Mouse (Mus musculus): Measurements from ENCODE around the gene Nrm.
A peak's percentile ranks its signal among the peaks of the same experiment; 100 is the strongest.
"Not testable (repeated sequence)": the region's sequence is repeated elsewhere in the genome, so short reads cannot be mapped to it uniquely, and the experiment has no call there.

Gene Nrm

DNA sequence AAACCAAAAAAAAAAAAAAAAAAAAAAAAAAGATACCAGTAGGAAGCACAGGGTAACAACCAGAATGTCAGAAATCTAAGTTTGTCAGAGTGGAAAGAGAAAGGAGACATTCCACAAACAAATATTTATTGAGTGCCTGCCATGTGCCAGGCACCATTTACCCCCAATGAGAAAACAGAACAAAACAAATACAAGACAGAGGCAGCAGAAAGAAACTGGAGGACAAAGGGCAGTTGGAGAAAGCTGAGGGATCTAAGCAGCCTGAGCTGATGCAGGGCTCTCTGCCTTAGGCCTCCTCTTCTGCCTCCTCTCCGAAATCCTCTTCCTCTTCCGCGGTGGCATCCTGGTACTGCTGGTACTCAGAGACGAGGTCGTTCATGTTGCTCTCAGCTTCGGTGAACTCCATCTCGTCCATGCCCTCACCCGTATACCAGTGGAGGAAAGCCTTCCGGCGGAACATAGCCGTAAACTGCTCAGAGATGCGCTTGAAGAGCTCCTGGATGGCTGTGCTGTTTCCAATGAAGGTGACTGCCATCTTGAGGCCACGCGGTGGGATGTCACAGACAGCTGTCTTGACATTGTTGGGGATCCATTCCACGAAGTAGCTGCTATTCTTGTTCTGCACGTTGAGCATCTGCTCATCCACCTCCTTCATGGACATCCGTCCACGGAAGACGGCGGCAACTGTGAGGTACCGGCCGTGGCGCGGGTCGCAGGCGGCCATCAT is 26.3 kb upstream of the Nrm start:
- DNase-seq (ENCODE audit: low spot score), result no peak

DNA sequence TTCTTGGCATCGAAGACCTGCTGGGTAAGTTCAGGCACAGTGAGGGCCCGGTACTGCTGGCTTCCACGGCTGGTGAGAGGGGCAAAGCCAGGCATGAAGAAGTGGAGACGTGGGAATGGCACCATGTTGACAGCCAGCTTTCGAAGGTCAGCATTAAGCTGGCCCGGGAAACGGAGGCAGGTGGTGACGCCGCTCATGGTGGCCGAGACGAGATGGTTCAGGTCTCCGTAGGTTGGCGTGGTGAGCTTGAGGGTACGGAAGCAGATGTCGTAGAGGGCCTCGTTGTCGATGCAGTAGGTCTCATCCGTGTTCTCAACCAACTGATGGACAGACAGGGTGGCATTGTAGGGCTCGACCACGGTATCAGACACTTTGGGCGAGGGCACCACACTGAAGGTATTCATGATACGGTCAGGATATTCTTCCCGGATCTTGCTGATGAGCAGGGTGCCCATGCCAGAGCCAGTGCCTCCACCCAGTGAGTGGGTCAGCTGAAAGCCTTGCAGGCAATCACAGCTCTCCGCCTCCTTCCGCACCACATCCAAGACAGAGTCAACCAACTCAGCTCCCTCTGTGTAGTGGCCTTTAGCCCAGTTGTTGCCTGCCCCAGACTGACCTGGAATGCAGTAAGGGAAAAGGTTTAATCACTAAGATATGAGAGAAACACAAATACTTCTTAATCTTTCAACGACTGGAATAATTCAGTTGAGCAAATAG is 25.5 kb upstream of the Nrm start:
- DNase-seq (ENCODE audit: low spot score), result no peak

DNA sequence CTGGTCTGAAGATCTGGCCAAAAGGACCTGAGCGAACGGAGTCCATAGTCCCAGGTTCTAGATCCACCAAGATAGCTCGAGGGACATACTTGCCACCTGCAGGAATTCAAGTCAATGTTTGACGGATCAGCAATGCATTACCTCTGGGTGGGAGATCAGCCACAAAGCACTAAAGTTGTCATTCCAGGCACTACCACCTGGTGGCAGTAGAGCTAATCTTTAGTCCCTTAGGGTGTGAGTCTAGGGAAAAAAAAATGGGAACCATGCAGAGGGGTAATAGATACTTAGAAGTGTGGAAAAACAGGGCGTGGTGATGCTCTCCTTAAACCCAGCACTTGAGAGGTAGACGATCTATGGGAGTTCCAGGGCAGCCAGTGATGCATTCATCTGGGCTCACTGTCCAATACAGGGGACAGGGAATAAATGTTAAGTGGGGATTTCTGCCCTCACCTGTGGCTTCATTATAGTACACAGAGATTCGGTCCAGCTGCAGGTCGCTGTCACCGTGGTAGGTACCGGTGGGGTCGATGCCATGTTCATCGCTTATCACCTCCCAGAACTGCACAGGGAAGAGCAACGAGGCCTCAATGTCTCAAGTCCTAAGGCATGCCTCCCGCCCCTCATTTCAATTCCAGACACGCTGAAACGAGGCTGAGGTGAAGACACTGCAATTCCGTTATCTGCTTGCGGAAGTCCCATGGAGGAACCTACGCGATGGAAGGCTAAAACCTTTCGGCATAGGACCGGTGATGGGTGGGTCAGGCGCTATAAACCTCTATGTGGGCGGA is 24.7 kb upstream of the Nrm start:
- DNase-seq (ENCODE audit: low spot score), result peak; percentile 75

DNA sequence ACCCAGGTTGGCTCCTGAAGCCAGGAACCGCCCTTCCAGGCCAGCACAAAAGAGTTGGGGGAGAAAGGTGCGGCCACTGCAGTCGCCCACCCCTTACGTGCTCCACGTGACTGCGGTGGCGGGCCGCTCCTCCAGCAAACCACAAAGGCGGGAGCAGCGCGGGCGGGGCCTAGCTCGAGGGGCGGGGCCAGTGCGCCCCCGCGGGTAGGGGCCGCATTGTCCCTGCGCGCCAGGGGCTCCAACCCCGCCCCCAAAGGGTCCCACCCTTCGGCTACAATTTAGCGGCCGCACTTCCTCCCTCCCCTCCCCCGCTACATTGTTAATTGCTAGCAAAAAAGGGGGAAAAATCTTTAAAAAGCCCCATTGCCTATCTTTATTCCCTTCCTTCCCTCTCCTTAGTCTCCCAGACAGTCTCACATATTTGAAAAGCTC is 24.1 kb upstream of the Nrm start:
- peak; percentile 74 for DNase-seq (ENCODE audit: low spot score)

DNA sequence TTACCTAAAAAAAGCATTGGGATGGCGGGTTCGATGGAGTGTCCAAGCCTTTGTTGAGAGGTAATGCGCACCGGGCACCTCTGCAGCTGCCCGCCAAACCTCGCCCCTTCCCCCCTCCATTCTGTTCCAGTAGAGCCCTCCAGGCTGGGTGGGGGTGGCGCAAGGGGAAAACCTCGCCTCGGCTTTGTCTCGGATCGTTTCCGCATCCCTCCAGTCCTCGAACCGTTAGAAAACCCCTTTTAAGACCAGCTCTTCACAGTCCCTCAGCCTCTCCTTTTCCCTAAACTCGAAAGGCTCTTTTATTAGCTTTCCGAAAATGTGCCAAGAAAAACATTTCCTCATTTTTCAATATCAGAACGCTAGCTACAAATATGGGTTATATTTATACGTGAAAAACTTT is 23.6 kb upstream of the Nrm start:
- DNase-seq (ENCODE audit: low spot score), result no peak

DNA sequence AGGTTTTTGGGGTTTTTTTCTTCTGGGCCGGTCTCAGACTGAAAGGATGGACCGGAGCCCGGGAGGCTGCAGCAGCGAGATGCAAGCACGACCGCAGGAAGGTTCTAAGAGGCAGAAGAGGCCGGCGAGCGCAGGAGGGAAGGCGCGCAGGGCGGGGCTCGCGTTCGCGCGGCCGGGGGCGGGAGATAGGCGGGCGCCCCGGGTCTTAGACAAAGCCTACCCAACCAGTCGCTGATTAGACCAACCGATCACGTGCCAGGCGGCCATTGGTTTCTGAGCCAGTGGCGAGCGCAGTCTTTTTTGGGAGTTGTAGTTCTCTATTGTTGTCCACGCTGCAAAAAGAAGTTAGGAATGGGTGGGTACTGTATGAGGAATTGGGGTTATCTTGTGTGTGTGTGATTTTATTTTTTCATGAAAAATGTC is 23.0 kb upstream of the Nrm start, which contains the start of gene Tubb5:
TSS of gene Tubb5 (minus strand) at position 185 of the 423 bp plus-strand sequence.
- DNase-seq (ENCODE audit: low spot score), result peak; percentile 92

DNA sequence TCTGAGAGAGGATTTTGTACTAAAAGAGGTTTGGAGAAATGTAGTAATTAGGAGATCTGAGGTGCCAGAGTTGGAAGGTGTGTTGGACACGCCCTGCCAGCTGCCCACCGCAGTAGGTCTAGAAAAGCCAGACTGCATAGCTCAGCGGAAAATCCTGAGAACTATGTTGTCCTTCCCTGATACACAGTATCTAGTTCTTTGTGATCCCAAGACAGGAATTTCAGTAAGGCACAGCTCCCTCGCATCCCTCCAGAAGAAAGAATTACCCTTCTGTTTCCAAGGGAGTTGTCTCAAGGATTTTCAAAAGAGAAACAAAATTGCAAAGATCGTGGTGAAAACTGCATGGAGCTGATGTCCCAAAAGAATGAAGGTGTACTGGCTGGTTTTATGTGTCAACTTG is 22.5 kb upstream of the Nrm start:
- DNase-seq (ENCODE audit: low spot score), result no peak

DNA sequence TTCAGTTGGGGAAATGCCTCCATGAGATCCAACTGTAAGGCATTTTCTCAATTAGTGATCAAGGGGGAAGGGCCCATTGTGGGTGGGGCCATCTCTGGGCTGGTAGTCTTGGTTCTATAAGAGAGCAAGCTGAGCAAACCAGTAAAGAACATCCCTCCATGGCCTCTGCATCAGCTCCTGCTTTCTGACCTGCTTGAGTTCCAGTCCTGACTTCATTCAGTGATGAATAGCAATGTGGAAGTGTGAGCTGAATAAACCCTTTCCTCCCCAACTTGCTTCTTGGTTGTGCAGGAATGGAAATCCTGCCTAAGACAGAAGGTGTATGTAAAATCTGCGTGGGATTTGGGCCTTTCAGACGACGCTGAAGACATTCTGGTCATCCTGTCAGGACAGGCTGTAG is 22.1 kb upstream of the Nrm start:
- DNase-seq (ENCODE audit: low spot score), result not testable (repeated sequence)

DNA sequence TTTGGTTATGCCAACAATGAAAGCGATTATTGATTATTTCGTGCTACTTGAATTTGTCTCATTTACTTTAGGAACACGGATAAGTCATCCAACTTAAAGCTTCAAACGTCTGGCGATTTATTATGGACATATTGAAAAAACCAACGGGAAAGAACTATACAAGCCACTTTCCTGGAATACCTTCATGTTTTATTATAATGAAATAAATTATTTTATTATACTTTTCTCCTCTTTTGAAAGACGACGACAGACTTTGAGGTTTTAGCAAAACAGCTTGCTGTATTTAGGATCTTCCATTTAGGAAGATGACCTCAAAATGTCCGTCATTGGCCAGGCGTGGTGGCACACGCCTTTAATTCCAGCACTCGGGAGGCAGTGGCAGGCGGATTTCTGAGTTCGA is 20.6 kb upstream of the Nrm start:
- DNase-seq (ENCODE audit: low spot score), result no peak

DNA sequence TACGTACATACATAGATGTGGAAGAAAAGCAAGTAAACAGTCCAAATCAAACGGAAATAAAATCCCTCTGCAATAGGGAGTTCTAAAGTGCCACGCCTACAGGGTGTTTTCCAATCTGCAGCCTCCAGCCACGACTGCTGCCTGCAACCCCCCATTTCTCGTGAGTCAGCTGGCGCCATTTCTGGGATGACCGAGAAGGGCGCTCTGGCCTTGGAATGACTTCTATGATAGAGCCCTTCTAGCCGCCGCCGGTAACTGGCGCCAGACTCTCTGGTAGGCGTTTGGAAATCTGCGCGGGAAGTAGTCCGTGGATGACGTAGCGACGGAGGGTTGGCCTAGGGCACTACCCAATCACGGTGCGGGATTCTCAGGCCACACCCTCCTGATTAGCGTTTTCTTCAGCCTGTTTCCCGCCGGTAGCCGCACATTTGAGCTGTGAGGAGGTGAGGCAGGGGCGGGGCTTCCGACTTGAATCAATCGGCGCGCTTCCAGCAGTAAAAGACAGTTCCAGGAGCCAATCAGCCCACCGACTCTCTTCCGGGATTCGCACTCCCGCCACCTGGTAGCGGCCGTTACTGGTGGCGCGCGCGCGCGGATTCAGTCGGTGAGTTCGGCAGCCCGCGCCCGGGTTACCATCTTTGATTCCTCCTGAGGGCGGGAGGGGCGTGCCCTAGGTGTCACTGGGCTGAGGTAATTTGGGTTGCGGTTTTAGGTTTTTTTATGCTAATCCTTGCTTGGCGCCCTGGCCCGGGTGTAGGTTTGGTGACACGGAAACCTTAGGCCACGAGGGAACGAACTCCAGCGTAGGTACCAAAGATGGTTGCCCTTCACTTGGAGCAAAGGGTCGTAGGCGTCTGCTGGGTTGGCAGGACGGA is 19.8 kb upstream of the Nrm start, which contains the start of gene Mdc1:
TSS of gene Mdc1 (plus strand) at position 440 of the 875 bp plus-strand sequence.
- peak; percentile 96 for DNase-seq (ENCODE audit: low spot score)

DNA sequence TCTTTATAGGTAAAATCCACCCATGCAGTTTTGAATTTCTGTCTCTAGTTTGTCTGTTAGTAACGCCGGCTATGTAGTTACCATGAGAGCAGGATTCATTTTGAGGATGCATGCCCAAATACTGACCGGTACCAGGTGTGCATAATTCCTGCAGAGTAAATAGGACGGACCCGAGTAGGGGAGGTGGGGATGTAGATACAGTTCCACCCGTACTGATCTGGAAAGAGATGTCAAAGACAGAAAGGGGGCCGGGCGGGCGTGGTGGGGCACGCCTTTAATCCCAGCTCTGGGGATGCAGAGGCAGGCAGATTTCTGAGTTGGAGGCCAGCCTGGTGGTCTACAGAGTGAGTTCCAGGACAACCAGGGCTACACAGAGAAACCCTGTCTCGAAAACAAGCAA is 19.1 kb upstream of the Nrm start:
- no peak for DNase-seq (ENCODE audit: low spot score)

DNA sequence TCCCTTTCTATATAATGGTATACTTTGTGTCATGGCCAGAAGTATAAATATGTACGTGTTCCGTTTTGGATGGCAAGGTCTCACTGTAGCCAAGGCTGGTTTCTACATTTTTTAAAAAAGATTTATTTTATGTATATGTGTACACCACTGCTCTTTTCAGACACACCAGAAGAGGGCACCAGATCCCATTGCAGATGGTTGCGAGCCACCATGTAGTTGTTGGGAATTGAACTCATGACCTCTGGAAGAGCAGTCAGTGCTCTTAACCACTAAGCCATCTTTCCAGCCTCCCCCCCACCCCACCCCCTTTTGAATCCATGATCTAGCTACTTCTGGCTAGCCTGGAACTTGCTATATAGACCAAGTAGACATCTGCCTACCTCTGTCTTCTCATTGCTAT is 17.6 kb upstream of the Nrm start:
- DNase-seq (ENCODE audit: low spot score), result no peak

DNA sequence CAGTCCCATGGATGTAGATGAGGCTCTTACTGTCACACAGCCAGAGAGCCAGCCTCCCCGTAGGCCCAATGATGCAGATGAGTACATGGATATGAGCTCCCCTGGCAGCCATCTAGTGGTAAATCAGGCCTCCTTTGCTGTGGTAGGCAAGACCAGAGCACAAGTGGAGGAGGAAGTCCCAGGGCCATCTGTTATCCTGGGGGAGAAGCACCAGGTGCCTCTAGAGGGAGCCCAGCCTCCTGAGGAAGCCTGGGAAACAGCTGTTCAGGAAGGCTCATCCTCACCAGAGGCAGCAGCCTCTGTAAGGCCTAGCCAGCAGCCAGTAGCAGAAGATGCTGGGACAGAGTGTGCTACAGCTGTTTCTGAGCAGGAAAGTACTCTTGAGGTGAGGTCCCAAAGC is 13.0 kb upstream of the Nrm start:
- DNase-seq (ENCODE audit: low spot score), result no peak

DNA sequence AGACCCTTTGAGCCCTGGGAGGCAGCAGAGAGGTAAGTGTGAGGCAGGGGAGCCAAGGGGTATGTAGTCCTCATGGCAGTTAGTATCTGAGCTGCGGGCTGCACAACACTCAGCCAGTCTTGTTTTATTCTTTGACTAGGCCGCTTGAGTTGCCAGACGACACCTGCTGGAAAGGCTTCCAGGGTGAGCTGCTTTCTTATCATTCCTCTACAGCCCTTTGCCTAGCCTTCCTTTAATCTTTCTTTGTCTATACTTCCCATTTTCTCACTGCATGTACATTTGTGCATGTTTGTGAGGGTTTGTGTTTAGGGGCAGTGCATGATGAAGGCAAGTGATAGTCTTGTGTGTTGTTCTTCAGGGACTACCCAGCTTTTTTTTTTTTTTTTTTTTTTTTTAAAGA is 10.1 kb upstream of the Nrm start:
- DNase-seq (ENCODE audit: low spot score), result no peak

DNA sequence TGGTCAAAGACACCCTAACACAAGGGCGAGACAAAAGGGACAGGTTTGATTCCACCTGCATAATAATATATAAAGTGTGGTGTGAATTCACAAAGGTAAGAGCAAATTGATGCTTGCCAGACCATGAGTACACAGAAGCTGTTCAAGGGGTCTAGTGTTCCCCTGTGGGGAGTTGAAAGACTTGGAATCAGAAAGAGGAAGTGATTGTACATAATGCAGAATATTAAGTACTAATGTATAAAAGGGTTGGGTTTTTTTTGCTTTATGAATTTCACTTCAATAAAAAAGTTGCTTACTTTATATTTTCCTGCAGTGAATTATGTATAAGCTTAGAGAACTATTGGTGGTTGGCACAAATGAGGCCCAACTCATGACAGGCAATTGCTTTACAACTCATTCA is 1.7 kb upstream of the Nrm start:
- no peak for DNase-seq (ENCODE audit: low spot score)

DNA sequence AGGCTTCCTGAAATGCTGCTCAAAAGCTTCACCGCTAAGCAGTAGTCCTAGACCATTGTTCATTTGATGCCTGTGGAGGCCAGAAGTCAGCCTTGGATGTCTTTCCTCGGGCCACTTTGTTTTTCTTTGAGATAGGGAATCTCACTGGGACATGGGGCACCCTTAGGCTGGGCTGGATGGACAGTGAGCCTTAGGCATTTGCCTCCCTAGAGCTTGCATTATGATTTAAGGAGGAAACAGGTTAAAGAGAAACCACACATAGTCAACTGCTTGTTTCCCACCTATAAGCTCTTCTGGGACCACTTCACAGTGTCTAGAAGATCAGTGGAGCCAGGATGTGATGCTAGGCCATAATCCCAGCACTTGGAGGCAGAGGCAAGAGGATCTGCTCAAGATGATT is 1.3 kb upstream of the Nrm start:
- no peak for DNase-seq (ENCODE audit: low spot score)

DNA sequence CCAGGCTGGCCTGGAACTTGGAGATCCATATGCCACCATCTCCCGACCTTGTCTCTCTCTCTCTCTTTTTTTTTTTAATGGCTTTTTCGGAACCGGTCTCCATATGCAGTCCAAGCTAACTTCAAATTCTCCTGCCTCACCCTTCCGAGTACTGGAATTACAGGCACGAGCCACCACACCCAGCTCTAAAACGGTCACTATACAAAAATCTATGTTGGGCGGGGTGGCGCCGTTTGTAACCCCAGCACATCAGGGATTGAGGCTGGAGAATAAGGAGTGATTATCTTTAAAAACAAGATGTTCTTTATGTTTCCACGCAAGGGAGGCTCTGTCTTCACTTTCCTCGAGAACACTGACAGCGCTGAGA is 304 bp upstream of the Nrm start:
- DNase-seq (ENCODE audit: low spot score), result no peak

DNA sequence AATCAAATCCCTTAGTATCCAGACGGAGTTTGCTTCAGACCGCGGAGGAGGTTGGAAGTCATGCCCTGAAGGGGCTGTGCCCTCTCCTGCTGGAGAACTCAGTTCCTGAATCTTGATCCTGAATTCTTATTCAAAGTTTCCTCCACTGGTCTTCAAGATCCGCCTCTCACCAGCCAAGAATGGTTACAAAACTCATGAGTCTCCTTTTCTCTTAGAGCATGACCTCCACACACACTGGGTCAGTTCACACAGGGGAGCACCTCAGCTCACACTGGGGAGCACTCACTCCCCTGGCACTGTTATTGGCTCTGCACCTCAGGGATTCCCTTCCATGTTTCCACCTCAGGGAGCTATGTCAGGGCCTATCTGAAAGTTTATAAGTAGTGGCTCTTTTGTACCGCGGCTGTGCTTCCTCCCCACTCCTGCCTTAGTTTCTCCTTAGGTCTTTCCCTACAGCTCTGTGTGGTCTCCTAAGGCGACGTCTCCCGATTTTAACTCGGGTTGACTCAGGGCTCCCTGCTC is 3.8 kb downstream of the Nrm start:
- DNase-seq (ENCODE audit: low spot score), result no peak

DNA sequence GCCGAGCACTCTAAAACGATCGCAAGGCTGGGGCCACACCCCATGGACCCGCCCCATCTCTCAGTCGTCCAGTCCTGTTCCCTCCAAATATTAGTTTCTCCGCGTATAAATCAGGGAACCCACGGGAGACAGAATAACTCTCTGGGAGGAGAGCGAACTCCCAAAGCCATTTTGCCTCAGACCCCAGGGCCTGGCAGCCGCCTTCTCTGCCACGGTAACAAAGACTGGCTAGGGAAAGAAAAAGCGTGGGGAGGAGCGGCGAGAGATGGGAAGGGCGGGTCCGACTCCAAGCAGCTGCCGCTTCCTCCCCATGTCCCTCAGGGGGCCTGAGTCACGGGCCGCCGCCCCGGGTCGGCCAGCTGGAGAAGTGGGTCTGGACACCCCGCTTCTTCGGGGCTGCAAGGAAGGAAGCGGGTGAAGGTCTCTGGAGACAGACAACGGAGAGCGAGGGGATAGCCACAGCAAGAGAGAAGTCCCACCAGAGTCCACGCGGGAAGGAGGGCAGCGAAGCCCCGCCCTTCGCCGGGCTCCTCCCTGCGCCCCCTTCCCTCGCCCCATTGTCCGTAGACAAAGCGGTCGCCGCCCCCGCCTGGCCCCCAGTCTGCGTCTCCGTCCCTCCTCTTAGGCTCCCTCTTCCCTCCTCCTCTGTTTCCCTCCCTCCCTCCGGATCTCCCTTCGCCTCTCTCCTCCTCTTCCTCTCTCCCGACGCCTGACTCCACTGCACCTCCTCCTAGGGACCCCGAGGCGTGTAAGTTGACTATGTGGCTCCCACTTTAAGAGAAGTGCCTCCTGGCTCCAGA is 4.6 kb downstream of the Nrm start, which contains the start of gene Ppp1r18:
TSS of gene Ppp1r18 (plus strand) at position 113 of the 800 bp plus-strand sequence.
- peak; percentile 62 for DNase-seq (ENCODE audit: low spot score)

DNA sequence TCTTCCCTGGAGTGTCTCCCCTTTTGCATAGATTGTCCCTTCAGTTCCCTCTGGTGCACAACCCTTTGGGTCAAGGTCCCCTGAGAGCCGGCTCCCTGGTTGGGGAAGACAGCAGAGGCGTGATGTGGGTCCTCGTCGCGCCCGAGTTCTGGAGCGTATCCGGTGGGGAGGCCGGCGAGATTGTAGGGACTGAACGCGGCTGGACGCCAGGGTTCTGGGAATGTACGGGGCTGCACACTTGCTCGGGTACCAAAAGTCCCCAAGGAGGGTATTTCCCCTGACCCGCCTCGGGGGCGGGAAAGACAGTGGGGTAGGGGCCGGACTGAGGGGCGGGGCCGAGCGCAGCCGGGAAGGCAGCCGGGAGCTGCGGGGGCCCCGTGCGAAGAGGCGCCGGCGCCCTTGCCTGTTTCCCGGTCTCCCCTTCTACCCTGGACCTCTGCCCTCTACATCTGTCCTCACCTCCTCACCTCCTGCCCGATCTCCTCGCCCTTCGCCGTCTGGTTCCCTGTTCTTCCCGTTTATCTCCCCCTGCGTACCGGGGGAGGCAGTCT is 5.2 kb downstream of the Nrm start:
- DNase-seq (ENCODE audit: low spot score), result peak; percentile 51
